Mouse (Mus musculus) limb, embryonic 14.5 days (tissue): ENCODE measurements around the gene Trim26. TPM values are rescaled to one million over a fixed set of nuclear protein-coding genes. Genes with fewer than 3 reads are reported as not detected.
"Not testable (repeated sequence)": the region's sequence is repeated elsewhere in the genome, so short reads cannot be mapped to it uniquely, and the experiment has no call there.

Source experiments
- ATAC-seq: fragments of 200-750 bp; cut with Nextera tagmentation; 2 replicates; pipeline ENCODE4 v1.8.0; 2017; ENCODE audit warnings: low read depth, moderate number of reproducible peaks, moderate TSS enrichment; ENCODE audit not compliant: low FRiP score
- DNase-seq: peaks from one replicate; pipeline ENCODE4 v3.0.0-alpha.2; 2015; ENCODE audit warnings: low spot score
- H3K27ac ChIP-seq: fragments of 300-500 bp; sonication (generic); replicated peaks from 2 replicates; pipeline ENCODE4 v1.5.1; 2014; ENCODE audit warnings: low read depth, mild to moderate bottlenecking, low read length, moderate library complexity, mixed read lengths
- H3K27me3 ChIP-seq: fragments of 300-500 bp; sonication (generic); 2 replicates; pipeline ENCODE4 v1.6.1; 2014; ENCODE audit warnings: low read length, mixed read lengths; ENCODE audit not compliant: control insufficient read depth, insufficient read depth
- H3K36me3 ChIP-seq: fragments of 300-500 bp; sonication (generic); 2 replicates; pipeline ENCODE4 v1.6.1; 2014; ENCODE audit warnings: mild to moderate bottlenecking, low read length, moderate library complexity, mixed read lengths; ENCODE audit not compliant: control insufficient read depth, insufficient read depth
- H3K4me1 ChIP-seq: fragments of 300-500 bp; sonication (generic); 2 replicates; pipeline ENCODE4 v1.6.1; 2014; ENCODE audit warnings: antibody characterized with exemption, low read length, mixed read lengths; ENCODE audit not compliant: control insufficient read depth, insufficient read depth
- H3K4me2 ChIP-seq: fragments of 300-500 bp; sonication (generic); replicated peaks from 2 replicates; pipeline ENCODE4 v1.6.1; 2014; ENCODE audit warnings: low read depth, mild to moderate bottlenecking, low read length, moderate library complexity; ENCODE audit not compliant: severe bottlenecking
- H3K4me3 ChIP-seq: fragments of 300-500 bp; sonication (generic); replicated peaks from 2 replicates; pipeline ENCODE4 v1.5.1; 2014; ENCODE audit warnings: low read length
- H3K9ac ChIP-seq: fragments of 300-500 bp; sonication (generic); 2 replicates; pipeline ENCODE4 v1.6.1; 2014; ENCODE audit warnings: mild to moderate bottlenecking, low read depth, low read length, moderate library complexity; ENCODE audit not compliant: severe bottlenecking
- H3K9me3 ChIP-seq: fragments of 300-500 bp; sonication (generic); 2 replicates; pipeline ENCODE4 v1.6.1; 2016; ENCODE audit warnings: low read length; ENCODE audit not compliant: control insufficient read depth
- POLR2A ChIP-seq: fragments of 200-500 bp; IDR thresholded peaks from 2 replicates; pipeline ENCODE4 v1.8.0; 2012; ENCODE audit warnings: inconsistent platforms, mild to moderate bottlenecking, moderate library complexity, borderline replicate concordance; ENCODE audit not compliant: insufficient read depth, insufficient read length; ENCODE audit errors: extremely low read depth
- WGBS: fragments of 180-500 bp; shearing (Covaris S2); extraction: QIAGEN DNeasy Blood & Tissue Kit; methylation state at CpG from one replicate; pipeline ENCODE4 v1.1.7; 2014; 5-methylcytosine and 5-hydroxymethylcytosine counted together
- polyA plus RNA-seq, 2 experiments: library from polyadenylated mRNA; depleted of rRNA in 1 of 2; stranded (reverse) in 1 of 2; unstranded in 1 of 2; fragments of >200 nt; fragmentation: Nextera tagmentation in 1 of 2; extraction: Ambion mirVana in 1 of 2; gene quantifications; 2 replicates each; pipeline versions ENCODE4 v1.2.1 to v1.2.3; 2012 to 2014

Gene Trim26
- polyA plus RNA-seq, 2 experiments = 33.9 to 43.5 TPM

GRCm38 (mm10) chr17:36811871-36812270 lies 25.1 kb upstream of the Trim26 start, which contains the start of gene H2-M10.6:
Gene H2-M10.6, plus strand, starts transcription at chr17:36812171.
- no peak within 1 kb of the TSS for H3K9ac ChIP-seq
- no peaks in the 10 kb centered on the region for H3K4me1 ChIP-seq
- TF ChIP-seq POLR2A = no peak
- H3K36me3 ChIP-seq = no peaks in the 10 kb centered on the region
- DNase-seq (no peak), ATAC-seq (no peak)
- no peak within 1 kb of the TSS for H3K27ac ChIP-seq
- no peak within 1 kb of the TSS for H3K4me3 ChIP-seq
- H3K4me2 ChIP-seq = no peak within 1 kb of the TSS
- H3K9me3 ChIP-seq = no peaks in the 10 kb centered on the region
- no peaks in the 10 kb centered on the region for H3K27me3 ChIP-seq

- no peak overlapping the region for H3K4me2 ChIP-seq
- no peaks in the 10 kb centered on the region for H3K4me1 ChIP-seq
- H3K4me3 ChIP-seq = no peak overlapping the region
- no peak overlapping the region for H3K27ac ChIP-seq
- H3K36me3 ChIP-seq = no peaks in the 10 kb centered on the region
- peak; percentile 39 for DNase-seq
- H3K27me3 ChIP-seq = no peaks in the 10 kb centered on the region
- no peak overlapping the region for H3K9ac ChIP-seq
- no peak for TF ChIP-seq POLR2A
- no peaks in the 10 kb centered on the region for H3K9me3 ChIP-seq
- no peak for ATAC-seq
Measured at GRCm38 (mm10) chr17:36824005-36824404, 12.9 kb upstream of the Trim26 start.

GRCm38 (mm10) chr17:36825525-36825924 lies 11.4 kb upstream of the Trim26 start:
- Histone ChIP-seq H3K9ac (no peak overlapping the region), H3K27ac (no peak overlapping the region), H3K4me3 (no peak overlapping the region), H3K27me3 (no peaks in the 10 kb centered on the region), H3K4me2 (no peak overlapping the region), H3K4me1 (no peaks in the 10 kb centered on the region), H3K9me3 (no peaks in the 10 kb centered on the region), H3K36me3 (no peaks in the 10 kb centered on the region)
- WGBS = 26% methylated on average over 4 of the region's 4 CpGs
- TF ChIP-seq POLR2A = no peak
- no peak; the same call in 1 of the 2 replicates for ATAC-seq
- DNase-seq = no peak

DNA sequence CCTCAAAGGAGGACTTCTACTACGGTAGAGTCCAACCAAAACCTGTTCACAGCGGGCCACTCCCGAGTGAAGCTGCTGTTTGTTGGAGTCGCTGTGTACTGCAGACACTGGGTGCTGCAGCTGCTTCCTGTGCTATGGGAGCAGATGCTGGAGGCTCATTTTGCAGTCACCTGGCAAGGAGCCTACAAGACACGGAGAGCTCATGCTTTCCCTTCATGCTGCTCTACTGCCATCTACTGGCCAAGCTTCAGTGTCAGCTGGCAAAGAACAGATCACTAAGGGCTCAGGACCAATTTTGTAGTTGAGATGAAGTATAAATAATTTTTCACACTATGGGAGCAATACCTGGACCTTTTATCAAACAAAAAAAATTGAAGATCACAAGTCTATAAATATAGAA lies 10.9 kb upstream of the Trim26 start:
- H3K36me3 ChIP-seq, H3K9ac ChIP-seq, H3K27me3 ChIP-seq, H3K4me3 ChIP-seq, H3K4me2 ChIP-seq, H3K4me1 ChIP-seq, H3K27ac ChIP-seq, H3K9me3 ChIP-seq: not testable (repeated sequence)
- ATAC-seq = peak; percentile 74; the same call in 1 of the 2 replicates
- DNase-seq = peak; percentile 91
- WGBS = 11% methylated on average over 5 of the region's 5 CpGs

DNA sequence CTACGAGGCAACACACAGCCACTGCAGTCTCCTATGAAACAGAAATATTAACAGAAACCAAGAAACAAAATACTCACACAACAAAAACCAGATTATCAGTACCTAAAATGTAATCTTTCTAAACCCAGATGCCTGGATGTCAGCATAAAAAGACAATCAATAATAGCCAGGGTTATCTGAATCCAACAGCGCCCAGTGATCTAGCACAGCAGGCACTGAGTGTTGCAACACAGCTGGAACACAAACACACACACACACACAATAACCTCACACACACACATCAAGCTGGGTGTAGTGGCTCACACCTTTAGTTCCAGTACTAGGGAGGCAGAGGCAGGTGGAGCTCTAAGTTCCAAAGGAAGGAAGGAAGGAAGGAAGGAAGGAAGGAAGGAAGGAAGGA lies 8.4 kb upstream of the Trim26 start:
- ATAC-seq (no peak), DNase-seq (no peak)
- H3K36me3 ChIP-seq = no peaks in the 10 kb centered on the region
- H3K9me3 ChIP-seq = no peaks in the 10 kb centered on the region
- 90% methylated on average over 2 of the region's 2 CpGs for WGBS
- no peak overlapping the region for H3K27ac ChIP-seq
- H3K4me3 ChIP-seq = no peak overlapping the region
- H3K4me1 ChIP-seq = no peaks in the 10 kb centered on the region
- no peak overlapping the region for H3K9ac ChIP-seq
- TF ChIP-seq POLR2A = no peak
- H3K27me3 ChIP-seq = no peaks in the 10 kb centered on the region
- no peak overlapping the region for H3K4me2 ChIP-seq

GRCm38 (mm10) chr17:36830470-36830869 lies 6.5 kb upstream of the Trim26 start:
- H3K36me3 ChIP-seq = no peaks in the 10 kb centered on the region
- H3K27me3 ChIP-seq = no peaks in the 10 kb centered on the region
- no peak for DNase-seq
- H3K9ac ChIP-seq = no peak overlapping the region
- ATAC-seq = no peak
- H3K4me3 ChIP-seq = no peak overlapping the region
- TF ChIP-seq POLR2A = no peak
- no peaks in the 10 kb centered on the region for H3K9me3 ChIP-seq
- H3K27ac ChIP-seq = no peak overlapping the region
- no peak overlapping the region for H3K4me2 ChIP-seq
- WGBS = 70% methylated on average over 3 of the region's 3 CpGs
- H3K4me1 ChIP-seq = no peaks in the 10 kb centered on the region
